Mouse (Mus musculus): ENCODE measurements around the gene Nbl1. TPM values are rescaled to one million over a fixed set of nuclear protein-coding genes. Genes with fewer than 3 reads are reported as not detected.
A peak's percentile ranks its signal among the peaks of the same experiment; 100 is the strongest.

The Nbl1 gene
- polyA plus RNA-seq, 1 experiment from 2014 or later = 91.6 TPM

DNA sequence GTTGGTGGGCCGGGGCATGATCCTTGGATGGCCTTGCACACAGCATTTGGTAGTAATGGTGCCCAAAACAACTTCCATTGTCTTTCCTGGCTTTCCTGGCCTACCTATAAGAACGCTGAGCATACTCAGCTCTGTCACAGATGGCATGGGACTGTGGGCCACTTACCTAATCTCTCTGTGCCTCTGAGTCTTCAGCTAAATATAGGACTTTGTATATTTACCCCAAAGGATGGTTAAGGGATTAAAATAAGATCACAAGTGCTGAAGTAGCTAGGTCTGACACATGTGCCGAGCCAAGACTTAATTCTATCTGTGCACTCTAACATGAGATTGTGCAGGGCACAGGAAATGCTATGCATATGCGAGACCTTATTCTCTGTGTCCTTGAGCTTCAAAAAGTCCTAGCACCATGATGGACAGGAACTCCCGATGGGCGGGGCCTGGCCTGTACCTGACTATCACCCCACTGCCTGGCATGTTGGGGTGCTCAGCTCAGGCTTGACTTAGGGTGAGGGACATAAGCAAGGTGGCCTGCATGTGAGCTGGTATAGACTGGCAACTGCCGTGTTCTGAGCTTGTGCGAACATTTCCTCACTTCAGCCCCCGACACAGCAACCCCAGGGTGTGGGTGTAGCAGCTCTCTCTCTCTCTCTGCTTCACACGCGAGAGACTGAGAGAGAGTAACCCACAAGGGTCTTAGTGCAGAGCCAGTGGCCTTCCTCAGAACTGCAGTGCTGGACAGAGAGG lies 59.4 kb downstream of the Nbl1 start:
- Histone ChIP-seq H3K4me1 (ENCODE audit: control insufficient read depth, insufficient read depth, low read length) (no peaks in the 10 kb centered on the region; the same call in 1 of the 2 replicates), H3K36me3 (replicated peaks; ENCODE audit: control insufficient read depth, insufficient read depth, low read depth, low read length) (no peaks in the 10 kb centered on the region), H3K4me3 (ENCODE audit: low read depth, low read length) (no peak overlapping the region), H3K27me3 (ENCODE audit: control insufficient read depth, insufficient read depth, low read length) (no peaks in the 10 kb centered on the region), H3K9ac (replicated peaks; ENCODE audit: low read length) (no peak overlapping the region), H3K27ac (replicated peaks; ENCODE audit: low read depth, low read length) (no peak overlapping the region), H3K4me2 (ENCODE audit: low read depth, low read length) (no peak overlapping the region), H3K9me3 (replicated peaks; ENCODE audit: control insufficient read depth, low read length) (no peaks in the 10 kb centered on the region)
- 86% methylated on average over 11 of the region's 11 CpGs for WGBS
- ATAC-seq (replicated peaks; ENCODE audit: insufficient number of reproducible peaks, low FRiP score, low TSS enrichment, low read depth) = no peak
- no peak for DNase-seq (ENCODE audit: low spot score)

DNA sequence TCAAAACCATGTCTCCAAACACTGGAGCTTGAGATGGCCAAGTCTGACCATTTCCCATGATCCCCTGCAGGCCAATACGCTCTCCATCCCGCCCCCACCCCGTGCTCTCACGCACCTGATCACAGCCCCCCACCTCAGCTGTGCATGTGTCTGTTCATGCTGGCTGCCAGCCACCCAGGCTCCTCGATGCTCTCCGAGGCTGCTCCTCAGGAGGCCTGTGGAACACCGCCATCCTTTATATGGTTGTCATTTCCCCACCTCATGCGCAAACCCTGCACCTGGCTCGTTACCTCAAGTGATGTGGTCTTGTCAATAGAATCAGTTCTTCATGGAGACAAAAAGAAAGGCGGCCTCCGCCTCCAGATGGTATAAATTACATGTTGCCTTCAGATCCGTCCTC lies 60.3 kb downstream of the Nbl1 start:
- H3K36me3 ChIP-seq (replicated peaks; ENCODE audit: control insufficient read depth, insufficient read depth, low read depth, low read length) = no peaks in the 10 kb centered on the region
- ATAC-seq (replicated peaks; ENCODE audit: insufficient number of reproducible peaks, low FRiP score, low TSS enrichment, low read depth) (no peak), DNase-seq (ENCODE audit: low spot score) (peak; percentile 35)
- no peak overlapping the region for H3K4me3 ChIP-seq (ENCODE audit: low read depth, low read length)
- H3K4me1 ChIP-seq (ENCODE audit: control insufficient read depth, insufficient read depth, low read length) = no peaks in the 10 kb centered on the region; the same call in 1 of the 2 replicates
- WGBS = 69% methylated on average over 12 of the region's 12 CpGs
- H3K9ac ChIP-seq (replicated peaks; ENCODE audit: low read length) = no peak overlapping the region
- no peaks in the 10 kb centered on the region for H3K9me3 ChIP-seq (replicated peaks; ENCODE audit: control insufficient read depth, low read length)
- no peak overlapping the region for H3K27ac ChIP-seq (replicated peaks; ENCODE audit: low read depth, low read length)
- no peak overlapping the region for H3K4me2 ChIP-seq (ENCODE audit: low read depth, low read length)
- no peaks in the 10 kb centered on the region for H3K27me3 ChIP-seq (ENCODE audit: control insufficient read depth, insufficient read depth, low read length)

Other genes starting within 250 kb of the Nbl1 start
- 0.87 and 1.5 TPM in 2 replicates for gene Pla2g5, start 229.5 kb downstream of the Nbl1 start, polyA plus RNA-seq (2014; fragmentation: Nextera tagmentation; extraction: Ambion mirVana)
- not detected in 2 replicates for gene Gm13030, start 219.0 kb downstream of the Nbl1 start, polyA plus RNA-seq (2014; fragmentation: Nextera tagmentation; extraction: Ambion mirVana)
- gene Pla2g2e, start 215.1 kb downstream of the Nbl1 start, polyA plus RNA-seq (2014; fragmentation: Nextera tagmentation; extraction: Ambion mirVana) = not detected in 2 replicates
- 3.9 and 4.2 TPM in 2 replicates for gene Otud3, start 179.0 kb downstream of the Nbl1 start, polyA plus RNA-seq (2014; fragmentation: Nextera tagmentation; extraction: Ambion mirVana)
- gene Rnf186, start 125.9 kb downstream of the Nbl1 start, polyA plus RNA-seq (2014; fragmentation: Nextera tagmentation; extraction: Ambion mirVana) = not detected in 2 replicates
- gene Tmco4, start 120.1 kb downstream of the Nbl1 start, polyA plus RNA-seq (2014; fragmentation: Nextera tagmentation; extraction: Ambion mirVana) = 1.7 and 2.2 TPM in 2 replicates
- gene Htr6, start 17.4 kb downstream of the Nbl1 start, polyA plus RNA-seq (2014; fragmentation: Nextera tagmentation; extraction: Ambion mirVana) = 0.49 and 0.56 TPM in 2 replicates
- 492 and 522 TPM in 2 replicates for gene Minos1, start 38.1 kb upstream of the Nbl1 start, polyA plus RNA-seq (2014; fragmentation: Nextera tagmentation; extraction: Ambion mirVana)
- 314 and 316 TPM in 2 replicates for gene Capzb, start 99.9 kb upstream of the Nbl1 start, polyA plus RNA-seq (2014; fragmentation: Nextera tagmentation; extraction: Ambion mirVana)
- gene Pqlc2, start 217.7 kb upstream of the Nbl1 start, polyA plus RNA-seq (2014; fragmentation: Nextera tagmentation; extraction: Ambion mirVana) = 13.5 and 14.2 TPM in 2 replicates
- gene Akr7a5, start 217.8 kb upstream of the Nbl1 start, polyA plus RNA-seq (2014; fragmentation: Nextera tagmentation; extraction: Ambion mirVana) = 137 and 146 TPM in 2 replicates

All from embryonic facial prominence, embryonic 11.5 days (tissue).